Mouse (Mus musculus): ENCODE measurements at regions not wholly inside any gene's neighbourhood (a gene's known extent, or its start where the extent isn't known, plus 50 kb on each side); places are given as distances from the start of the nearest gene placed in this dataset.
"Not testable (repeated sequence)": the region's sequence is repeated elsewhere in the genome, so short reads cannot be mapped to it uniquely, and the experiment has no call there.

DNA sequence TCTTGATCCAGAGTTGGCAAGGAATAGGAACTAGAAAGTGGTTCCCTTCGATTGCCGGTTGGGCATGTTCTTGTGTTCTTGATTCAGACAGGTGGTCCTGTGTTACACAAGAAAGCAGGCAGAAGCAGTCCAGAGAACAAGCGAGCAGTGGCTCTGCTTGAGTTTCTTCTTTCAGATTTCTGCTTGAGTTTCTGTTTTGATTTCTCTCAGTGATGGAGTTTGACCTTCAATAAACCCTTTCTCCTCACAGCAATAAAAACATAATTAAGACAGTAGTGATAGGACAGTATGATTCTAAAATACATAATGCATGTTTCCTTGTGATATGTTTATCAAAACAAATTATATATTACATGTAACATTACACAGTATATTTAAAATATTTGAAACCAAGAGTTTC, 59.1 kb downstream of the Klf6 start:
- WGBS: 25% methylated on average over 3 of the region's 3 CpGs
- TF ChIP-seq CTCF (IDR thresholded peaks at IDR 0.05; ENCODE audit: control insufficient read depth, insufficient read depth, low read length) (no peak), POLR2A (IDR thresholded peaks at IDR 0.05; ENCODE audit: borderline replicate concordance, control insufficient read depth, low read depth, low read length) (no peak)
- Histone ChIP-seq H3K4me3 (replicated peaks; ENCODE audit: control insufficient read depth, low read depth, low read length) (no peak overlapping the region), H3K27ac (ENCODE audit: control insufficient read depth, insufficient read depth, low read depth, low read length, poor library complexity) (no peak overlapping the region), H3K4me1 (ENCODE audit: control insufficient read depth, insufficient read depth, low read length) (no peaks in the 10 kb centered on the region)

DNA sequence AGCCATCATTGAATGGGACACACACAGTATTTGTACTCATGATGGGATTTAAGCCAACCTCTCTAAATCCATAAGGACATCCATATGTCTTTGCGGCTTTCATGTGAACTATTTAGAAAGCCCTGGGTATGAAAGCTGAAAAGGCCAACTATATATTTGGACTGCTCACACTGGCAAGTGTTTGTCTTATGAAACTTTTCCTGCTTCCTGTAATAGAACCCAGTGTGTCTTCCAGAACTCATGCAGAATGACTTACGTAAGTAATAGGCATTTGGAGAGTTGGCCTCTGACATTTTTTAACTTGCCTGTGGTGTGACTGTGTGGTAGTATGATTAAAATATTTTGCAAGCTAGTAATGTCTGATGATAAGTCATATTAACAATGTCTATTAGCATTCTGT, 70.2 kb downstream of the Klf6 start:
- TF ChIP-seq POLR2A (IDR thresholded peaks at IDR 0.05; ENCODE audit: borderline replicate concordance, control insufficient read depth, low read depth, low read length): no peak
- no peaks in the 10 kb centered on the region for H3K4me1 ChIP-seq (ENCODE audit: control insufficient read depth, insufficient read depth, low read length)
- H3K27ac ChIP-seq (ENCODE audit: control insufficient read depth, insufficient read depth, low read depth, low read length, poor library complexity): no peak overlapping the region
- no peak overlapping the region for H3K4me3 ChIP-seq (replicated peaks; ENCODE audit: control insufficient read depth, low read depth, low read length)
- WGBS: 69% methylated on average over 2 of the region's 2 CpGs

GRCm38 (mm10) chr13:5937436-5937835, 76.2 kb downstream of the Klf6 start:
- TF ChIP-seq POLR2A (IDR thresholded peaks at IDR 0.05; ENCODE audit: borderline replicate concordance, control insufficient read depth, low read depth, low read length) (no peak), CTCF (IDR thresholded peaks at IDR 0.05; ENCODE audit: control insufficient read depth, insufficient read depth, low read length) (no peak)
- no peaks in the 10 kb centered on the region; the same call in 1 of the 2 replicates for H3K4me1 ChIP-seq (ENCODE audit: control insufficient read depth, insufficient read depth, low read length)
- H3K4me3 ChIP-seq (replicated peaks; ENCODE audit: control insufficient read depth, low read depth, low read length): no peak overlapping the region
- 87% methylated on average over 2 of the region's 2 CpGs for WGBS
- no peak overlapping the region for H3K27ac ChIP-seq (ENCODE audit: control insufficient read depth, insufficient read depth, low read depth, low read length, poor library complexity)

DNA sequence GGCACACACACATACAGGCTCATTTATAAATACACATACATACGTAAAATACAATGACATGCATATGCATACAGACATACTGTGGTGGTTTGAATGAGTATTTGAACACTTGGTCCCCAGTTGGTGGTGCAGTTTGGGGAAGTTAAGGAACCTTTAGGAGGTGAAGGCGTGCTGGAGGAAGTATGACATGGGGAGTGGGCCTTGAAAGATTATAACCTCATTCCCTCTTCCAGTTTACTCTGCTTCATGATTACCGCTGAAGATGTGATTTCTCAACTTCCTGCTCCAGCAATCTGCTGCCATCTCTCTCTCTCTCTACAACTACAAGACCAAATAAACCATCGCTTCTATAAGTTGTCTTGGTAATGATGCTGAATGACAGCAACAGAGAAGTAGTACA, 76.7 kb downstream of the Klf6 start:
- 40% methylated on average over 4 of the region's 4 CpGs for WGBS
- H3K4me3 ChIP-seq (replicated peaks; ENCODE audit: control insufficient read depth, low read depth, low read length): no peak overlapping the region
- TF ChIP-seq CTCF (IDR thresholded peaks at IDR 0.05; ENCODE audit: control insufficient read depth, insufficient read depth, low read length): no peak
- no peak for TF ChIP-seq POLR2A (IDR thresholded peaks at IDR 0.05; ENCODE audit: borderline replicate concordance, control insufficient read depth, low read depth, low read length)
- H3K4me1 ChIP-seq (ENCODE audit: control insufficient read depth, insufficient read depth, low read length): no peaks in the 10 kb centered on the region; the same call in 1 of the 2 replicates
- no peak overlapping the region for H3K27ac ChIP-seq (ENCODE audit: control insufficient read depth, insufficient read depth, low read depth, low read length, poor library complexity)

DNA sequence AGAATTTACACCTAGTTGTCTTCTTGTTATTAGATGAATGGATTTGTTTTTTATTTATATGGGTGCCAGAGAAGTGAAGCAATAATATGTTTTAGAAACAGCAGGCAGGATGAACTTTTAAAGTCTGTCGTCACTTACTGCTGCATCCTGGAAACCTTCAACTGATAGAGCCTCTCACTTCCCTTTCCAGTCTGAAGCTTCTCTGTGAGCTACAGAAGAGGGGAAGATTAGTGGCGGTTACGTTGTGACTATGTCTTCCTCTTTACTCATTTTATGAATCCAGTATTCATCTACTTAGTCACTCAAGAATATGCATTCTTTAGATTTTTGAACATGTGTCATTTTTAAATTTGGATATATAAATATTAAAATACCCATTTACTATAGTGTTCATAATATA, 78.1 kb downstream of the Klf6 start:
- 9% methylated on average over 3 of the region's 3 CpGs for WGBS
- Histone ChIP-seq H3K4me1 (ENCODE audit: control insufficient read depth, insufficient read depth, low read length) (no peaks in the 10 kb centered on the region; the same call in 1 of the 2 replicates), H3K4me3 (replicated peaks; ENCODE audit: control insufficient read depth, low read depth, low read length) (no peak overlapping the region), H3K27ac (ENCODE audit: control insufficient read depth, insufficient read depth, low read depth, low read length, poor library complexity) (no peak overlapping the region)
- no peak for TF ChIP-seq POLR2A (IDR thresholded peaks at IDR 0.05; ENCODE audit: borderline replicate concordance, control insufficient read depth, low read depth, low read length)

DNA sequence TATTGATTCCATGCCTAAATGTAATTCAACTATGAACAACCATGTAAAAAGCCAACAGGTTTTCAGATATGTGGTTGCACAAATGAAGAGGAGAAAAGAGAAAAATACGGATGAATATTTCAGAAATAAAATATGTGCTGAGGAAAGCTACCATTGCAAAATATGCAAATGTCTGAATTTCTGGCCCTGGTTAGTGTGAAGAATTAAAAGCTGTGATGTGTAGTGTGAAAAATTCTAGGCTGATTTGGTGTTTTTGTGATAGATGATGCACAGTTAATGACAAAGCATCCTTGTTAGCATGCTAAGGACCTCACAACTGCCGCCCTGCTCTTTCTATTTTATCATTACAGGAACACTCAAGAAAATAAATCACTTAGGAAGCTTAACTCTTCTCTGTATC, 91.6 kb downstream of the Klf6 start:
- whole genome bisulfite sequencing: 75% methylated on average over 2 of the region's 2 CpGs
- H3K4me3 ChIP-seq (replicated peaks; ENCODE audit: control insufficient read depth, low read depth, low read length): no peak overlapping the region
- H3K4me1 ChIP-seq (ENCODE audit: control insufficient read depth, insufficient read depth, low read length): no peaks in the 10 kb centered on the region
- TF ChIP-seq POLR2A (IDR thresholded peaks at IDR 0.05; ENCODE audit: borderline replicate concordance, control insufficient read depth, low read depth, low read length) (no peak), CTCF (IDR thresholded peaks at IDR 0.05; ENCODE audit: control insufficient read depth, insufficient read depth, low read length) (no peak)
- no peak overlapping the region for H3K27ac ChIP-seq (ENCODE audit: control insufficient read depth, insufficient read depth, low read depth, low read length, poor library complexity)

- not testable (repeated sequence) for H3K4me3 ChIP-seq (replicated peaks; ENCODE audit: control insufficient read depth, low read depth, low read length); H3K4me1 ChIP-seq (ENCODE audit: control insufficient read depth, insufficient read depth, low read length); H3K27ac ChIP-seq (ENCODE audit: control insufficient read depth, insufficient read depth, low read depth, low read length, poor library complexity)
Observed at GRCm38 (mm10) chr13:5955121-5955520, 93.8 kb downstream of the Klf6 start.

GRCm38 (mm10) chr13:5956145-5956544, 94.9 kb downstream of the Klf6 start:
- Histone ChIP-seq H3K4me1 (ENCODE audit: control insufficient read depth, insufficient read depth, low read length) (no peaks in the 10 kb centered on the region), H3K27ac (ENCODE audit: control insufficient read depth, insufficient read depth, low read depth, low read length, poor library complexity) (no peak overlapping the region), H3K4me3 (replicated peaks; ENCODE audit: control insufficient read depth, low read depth, low read length) (no peak overlapping the region)
- WGBS: 6% methylated on average over 1 of the region's 1 CpGs
- TF ChIP-seq CTCF (IDR thresholded peaks at IDR 0.05; ENCODE audit: control insufficient read depth, insufficient read depth, low read length) (no peak), POLR2A (IDR thresholded peaks at IDR 0.05; ENCODE audit: borderline replicate concordance, control insufficient read depth, low read depth, low read length) (no peak)

DNA sequence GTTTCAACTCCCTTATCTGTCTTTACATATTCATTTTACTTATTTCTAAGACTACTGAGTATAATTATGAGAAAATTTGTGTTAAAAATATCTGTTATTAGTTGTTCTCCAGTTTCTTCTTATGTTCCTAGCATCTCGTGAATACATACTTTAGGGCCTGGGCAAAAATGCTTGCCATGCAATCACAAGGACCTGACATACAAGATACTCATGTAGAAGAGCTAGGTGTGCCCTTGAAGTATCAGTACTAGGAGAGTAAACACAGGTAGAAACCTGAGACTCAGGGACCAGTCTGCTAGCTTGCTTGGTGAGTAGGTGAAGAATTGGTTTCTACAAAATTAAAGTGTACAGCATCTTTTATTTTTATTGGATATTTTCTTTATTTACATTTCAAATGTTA, 101.7 kb downstream of the Klf6 start:
- H3K4me3 ChIP-seq (replicated peaks; ENCODE audit: control insufficient read depth, low read depth, low read length): no peak overlapping the region
- WGBS: 78% methylated on average over 1 of the region's 1 CpGs
- no peak overlapping the region for H3K27ac ChIP-seq (ENCODE audit: control insufficient read depth, insufficient read depth, low read depth, low read length, poor library complexity)
- no peak for TF ChIP-seq POLR2A (IDR thresholded peaks at IDR 0.05; ENCODE audit: borderline replicate concordance, control insufficient read depth, low read depth, low read length)
- no peak for TF ChIP-seq CTCF (IDR thresholded peaks at IDR 0.05; ENCODE audit: control insufficient read depth, insufficient read depth, low read length)
- no peaks in the 10 kb centered on the region for H3K4me1 ChIP-seq (ENCODE audit: control insufficient read depth, insufficient read depth, low read length)

Measured in bone marrow, adult 2 months (tissue).